Mouse (Mus musculus) CH12F3 (cell line): ENCODE measurements around the gene Izumo3.
"Not testable (repeated sequence)": the region's sequence is repeated elsewhere in the genome, so short reads cannot be mapped to it uniquely, and the experiment has no call there.

Experiments
- in situ Hi-C: fragments of 300-500 bp; cut with MboI; formaldehyde crosslinking; loops from 2 replicates; pipeline ENCODE4 v1.14.3; 2020; ENCODE audit warnings: low sequenced_read_pairs

Izumo3 gene

DNA sequence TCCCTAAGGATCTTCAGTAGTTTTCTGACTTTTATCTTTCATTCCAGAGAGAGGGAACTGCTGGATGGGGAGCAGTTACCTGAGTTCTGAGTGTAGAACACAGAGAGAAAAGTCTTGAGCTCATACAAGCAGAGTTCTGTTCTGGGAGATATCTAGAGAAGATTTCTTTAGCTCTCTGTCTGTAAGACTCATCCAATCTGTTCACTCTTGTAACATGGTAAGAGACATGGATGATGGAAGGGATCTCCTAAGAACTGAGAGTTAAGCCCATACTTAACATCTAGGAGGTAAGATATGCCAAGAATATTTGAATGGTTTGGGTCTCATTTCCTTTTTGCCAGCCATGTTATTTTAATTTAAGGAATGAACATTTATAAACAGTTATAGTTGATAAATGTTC is at the start of gene Izumo3:
Izumo3 (minus strand) TSS at position 101 of the 400 bp plus-strand sequence.
- in situ Hi-C loops: no loop called here

DNA sequence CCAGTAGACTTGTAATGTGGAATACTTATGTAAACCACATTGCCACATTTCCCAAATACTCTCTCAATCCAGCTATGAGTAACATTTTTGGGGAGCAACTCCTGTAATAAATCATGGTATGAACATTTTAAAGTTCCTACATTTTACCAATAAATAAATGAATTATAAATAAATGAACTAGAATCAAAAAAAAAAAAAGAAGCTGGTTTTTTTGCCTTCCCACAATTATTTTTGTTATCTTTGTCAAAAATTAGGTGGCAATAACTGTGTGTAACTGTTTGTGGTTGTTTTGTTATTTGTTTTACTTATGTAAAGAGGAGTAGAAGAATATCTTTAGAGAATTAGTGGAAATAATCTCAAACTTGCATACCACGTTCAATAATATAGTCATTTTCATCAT is 44.6 kb upstream of the Izumo3 start, which contains the start of gene Gm12666:
Gm12666 (minus strand) TSS at position 101 of the 400 bp plus-strand sequence.
- in situ Hi-C loops: not testable (repeated sequence)

DNA sequence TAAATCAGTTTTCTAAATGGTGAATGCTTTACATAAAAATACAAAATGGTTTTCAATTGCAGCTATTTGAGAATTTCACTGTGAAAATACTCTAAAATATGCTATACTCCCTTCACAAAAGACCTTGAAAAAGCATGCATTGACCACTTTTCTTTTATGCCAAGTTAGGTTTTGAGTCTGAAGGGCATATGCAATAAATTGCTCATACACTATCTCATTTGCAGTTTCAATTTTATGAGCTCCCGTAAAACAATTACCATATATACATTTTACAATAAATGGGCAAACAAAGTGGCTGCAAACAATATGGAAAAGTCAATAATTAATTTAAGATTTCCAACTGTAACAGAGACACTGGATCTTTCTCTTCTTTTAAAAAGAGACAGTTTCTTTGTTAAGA is 5.6 kb upstream of the Izumo3 start:
- in situ Hi-C loops: no loop called here

DNA sequence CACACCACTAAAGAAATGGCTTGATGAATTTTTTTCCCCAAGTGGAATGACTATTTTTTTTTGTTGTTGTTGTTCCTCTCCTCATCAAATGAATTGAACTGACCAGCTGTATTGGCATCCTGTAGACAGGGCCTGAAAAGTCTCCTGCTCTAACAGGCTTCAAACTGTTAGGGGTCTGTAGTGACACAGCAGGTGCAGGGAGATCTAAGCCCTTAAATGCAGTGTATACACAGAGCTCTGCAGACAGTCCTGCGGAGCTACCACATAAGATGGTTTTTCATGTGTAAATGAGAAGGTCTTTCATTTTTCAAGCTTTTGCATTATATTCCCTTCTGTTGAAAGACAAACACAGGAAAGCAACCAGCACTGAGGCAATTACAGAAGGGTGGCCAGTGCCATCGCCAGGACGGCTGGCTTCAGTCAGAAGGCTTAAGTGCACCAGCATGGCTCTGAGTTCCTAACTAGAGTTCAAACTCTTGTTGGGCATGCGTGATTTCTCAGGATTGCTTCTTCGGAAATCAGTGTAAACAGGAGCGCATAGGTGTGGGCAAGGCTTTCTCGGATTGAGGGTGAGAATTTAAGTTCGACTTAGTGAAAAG is 35.5 kb downstream of the Izumo3 start:
- in situ Hi-C loops: no loop called here

DNA sequence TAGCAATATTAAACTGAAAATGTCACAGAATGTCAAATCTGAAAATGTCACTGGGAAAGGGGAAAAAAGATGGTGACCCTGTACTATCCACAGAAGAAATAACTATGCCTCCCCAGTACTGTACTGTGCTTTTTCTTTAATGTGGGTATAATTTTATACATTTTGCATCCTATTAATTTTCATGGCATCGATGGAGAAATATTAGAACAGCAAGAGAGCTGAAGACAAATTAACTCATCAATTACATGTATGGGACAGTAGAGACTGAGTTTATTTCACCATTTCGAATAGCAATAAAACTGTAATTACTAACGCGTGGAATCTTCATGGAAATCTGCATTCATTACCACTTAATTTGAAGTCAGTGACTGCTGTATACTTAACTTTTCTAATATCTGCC is 49.6 kb downstream of the Izumo3 start:
- in situ Hi-C loops: no loop called here

DNA sequence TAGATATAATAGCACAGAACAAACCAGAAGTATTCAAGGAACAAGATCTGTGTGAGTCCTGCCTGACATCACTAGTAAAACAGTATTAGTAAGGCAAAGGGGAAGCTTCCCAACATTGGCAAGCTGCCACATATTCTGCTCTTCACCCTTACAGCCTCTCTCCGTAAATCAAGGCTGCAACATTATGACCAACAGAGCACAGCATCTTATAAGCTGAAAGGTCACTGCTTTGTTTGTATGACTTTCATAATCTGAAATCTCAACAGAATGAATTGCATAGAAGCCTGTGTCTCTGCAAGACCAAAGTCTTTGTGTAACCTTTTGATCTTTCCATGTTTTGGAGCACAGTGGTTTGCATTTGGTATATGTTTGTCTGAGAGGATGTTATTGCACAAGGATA is 51.1 kb downstream of the Izumo3 start:
- in situ Hi-C loops: no loop called here
